Mouse (Mus musculus): ENCODE results near the gene Wnt5b. TPM values are rescaled to one million over a fixed set of nuclear protein-coding genes. Genes with fewer than 3 reads are reported as not detected.

Gene Wnt5b
- total and polyA plus RNA-seq, 3 experiments: 0.04 TPM; not detected in 2

DNA sequence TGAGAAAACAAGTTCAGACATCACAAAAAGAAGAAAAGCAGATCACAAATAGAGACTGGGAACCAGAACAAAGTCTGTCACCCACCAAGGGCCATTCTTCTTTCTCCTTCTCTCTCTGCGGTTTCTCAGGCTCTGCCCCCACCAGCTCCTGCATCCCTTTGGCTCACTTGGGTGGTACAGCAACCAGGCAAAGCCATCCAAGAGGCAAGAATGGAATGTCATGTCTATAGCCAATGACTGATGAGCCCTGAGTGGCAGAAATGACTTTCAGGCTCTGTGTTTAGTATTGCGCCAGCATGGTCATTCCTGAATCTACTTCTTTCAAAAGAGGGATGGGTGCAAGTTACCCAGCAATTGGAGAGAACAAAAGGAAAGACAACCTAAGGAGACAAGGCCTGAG, 46.7 kb upstream of the Wnt5b start (continued):
- TF ChIP-seq CHD2 (IDR thresholded peaks at IDR 0.05; ENCODE audit: low read length): no peak
- TF ChIP-seq EP300 (IDR thresholded peaks at IDR 0.05; ENCODE audit: low read depth in 1 of 2, low read length in 2 of 2): no peak
- TF ChIP-seq RAD21 (IDR thresholded peaks at IDR 0.05; ENCODE audit: low read depth, low read length): no peak

DNA sequence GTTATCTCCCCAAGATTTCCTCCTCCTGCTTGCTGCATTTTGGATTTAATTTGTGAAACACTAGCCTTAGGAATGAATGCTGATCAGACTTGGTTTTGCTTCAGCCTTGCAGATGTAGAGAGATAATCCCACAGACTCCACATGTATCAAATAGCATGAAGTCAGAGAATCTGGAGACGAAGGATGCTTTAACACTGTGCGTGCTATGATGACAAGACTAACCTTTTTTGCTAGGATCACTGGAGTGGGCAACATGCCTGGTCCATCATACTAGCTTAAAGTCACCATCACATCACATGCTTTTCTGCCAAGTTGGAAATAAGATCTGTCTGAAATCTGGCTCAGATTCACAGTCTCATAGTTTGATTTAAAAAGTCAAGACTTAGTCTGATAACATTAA, 43.8 kb upstream of the Wnt5b start:
- no peak for DNase-seq (ENCODE audit: low read depth, low spot score)
- no peak overlapping the region for H3K27ac ChIP-seq (ENCODE audit: control insufficient read depth, low read depth, low read length)
- no peak overlapping the region for H3K4me3 ChIP-seq (ENCODE audit: control insufficient read depth in 1 of 2, insufficient read depth in 1 of 2, low read depth in 2 of 2, low read length in 2 of 2)
- H3K79me2 ChIP-seq (ENCODE audit: control insufficient read depth, insufficient read depth, low read length, poor library complexity): no peaks in the 10 kb centered on the region
- no peaks in the 10 kb centered on the region for H3K9me3 ChIP-seq (replicated peaks; ENCODE audit: insufficient read depth, low read length)
- no peaks in the 10 kb centered on the region; a peak in 1 of 4 replicates for H3K36me3 ChIP-seq (ENCODE audit: control insufficient read depth in 1 of 2, insufficient read depth in 2 of 2, low read length in 2 of 2)
- TF ChIP-seq TAL1 (IDR thresholded peaks at IDR 0.05; ENCODE audit: low read length) (no peak), ZMIZ1 (IDR thresholded peaks at IDR 0.05; ENCODE audit: low read depth, low read length) (no peak), JUND (IDR thresholded peaks at IDR 0.05; ENCODE audit: low read depth, low read length) (no peak), NELFE (IDR thresholded peaks at IDR 0.05; ENCODE audit: low read depth, low read length) (no peak)
- no peaks in the 10 kb centered on the region for H3K27me3 ChIP-seq (ENCODE audit: control insufficient read depth in 1 of 2, insufficient read depth in 2 of 2, low read length in 2 of 2)
- no peak overlapping the region for H3K9ac ChIP-seq (ENCODE audit: control insufficient read depth, low read depth, low read length, poor library complexity, severe bottlenecking)
- no peaks in the 10 kb centered on the region for H3K4me1 ChIP-seq (ENCODE audit: control insufficient read depth in 1 of 2, insufficient read depth in 2 of 2, low read length in 2 of 2)

DNA sequence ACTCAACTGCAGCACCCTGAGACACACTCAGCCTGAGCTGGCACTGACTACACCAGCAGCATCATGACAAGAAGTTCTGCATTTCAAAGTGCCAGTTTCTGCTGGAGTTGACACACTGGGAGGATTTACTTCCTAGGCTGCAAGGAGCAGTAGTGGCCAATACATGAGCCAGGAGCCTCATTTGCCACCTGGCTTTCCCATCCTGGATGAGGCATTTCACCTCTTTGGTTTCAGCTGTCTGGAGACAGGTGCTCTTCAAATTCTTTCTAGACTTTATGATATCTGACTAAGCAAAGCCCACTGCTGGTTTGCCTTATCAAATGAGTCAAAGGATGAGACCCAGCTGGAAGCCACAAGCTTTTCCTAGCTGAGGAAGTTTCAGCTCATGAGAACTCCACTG, 43.3 kb upstream of the Wnt5b start:
- TF ChIP-seq ZKSCAN1 (IDR thresholded peaks at IDR 0.05; ENCODE audit: low read depth, low read length): no peak
- no peak for TF ChIP-seq MAX (IDR thresholded peaks at IDR 0.05; ENCODE audit: low read length)
- no peak for TF ChIP-seq USF2 (IDR thresholded peaks at IDR 0.05; ENCODE audit: borderline replicate concordance in 1 of 2, insufficient read depth in 1 of 2, low read depth in 1 of 2, low read length in 2 of 2)
- DNase-seq (ENCODE audit: low read depth, low spot score): no peak
- H3K4me3 ChIP-seq (ENCODE audit: control insufficient read depth in 1 of 2, insufficient read depth in 1 of 2, low read depth in 2 of 2, low read length in 2 of 2): no peak overlapping the region
- H3K27me3 ChIP-seq (ENCODE audit: control insufficient read depth in 1 of 2, insufficient read depth in 2 of 2, low read length in 2 of 2): no peaks in the 10 kb centered on the region
- H3K4me1 ChIP-seq (ENCODE audit: control insufficient read depth in 1 of 2, insufficient read depth in 2 of 2, low read length in 2 of 2): no peaks in the 10 kb centered on the region
- H3K79me2 ChIP-seq (ENCODE audit: control insufficient read depth, insufficient read depth, low read length, poor library complexity): no peaks in the 10 kb centered on the region
- no peaks in the 10 kb centered on the region; a peak in 1 of 4 replicates for H3K36me3 ChIP-seq (ENCODE audit: control insufficient read depth in 1 of 2, insufficient read depth in 2 of 2, low read length in 2 of 2)
- no peak overlapping the region for H3K9ac ChIP-seq (ENCODE audit: control insufficient read depth, low read depth, low read length, poor library complexity, severe bottlenecking)
- H3K9me3 ChIP-seq (replicated peaks; ENCODE audit: insufficient read depth, low read length): no peaks in the 10 kb centered on the region
- no peak overlapping the region for H3K27ac ChIP-seq (ENCODE audit: control insufficient read depth, low read depth, low read length)

DNA sequence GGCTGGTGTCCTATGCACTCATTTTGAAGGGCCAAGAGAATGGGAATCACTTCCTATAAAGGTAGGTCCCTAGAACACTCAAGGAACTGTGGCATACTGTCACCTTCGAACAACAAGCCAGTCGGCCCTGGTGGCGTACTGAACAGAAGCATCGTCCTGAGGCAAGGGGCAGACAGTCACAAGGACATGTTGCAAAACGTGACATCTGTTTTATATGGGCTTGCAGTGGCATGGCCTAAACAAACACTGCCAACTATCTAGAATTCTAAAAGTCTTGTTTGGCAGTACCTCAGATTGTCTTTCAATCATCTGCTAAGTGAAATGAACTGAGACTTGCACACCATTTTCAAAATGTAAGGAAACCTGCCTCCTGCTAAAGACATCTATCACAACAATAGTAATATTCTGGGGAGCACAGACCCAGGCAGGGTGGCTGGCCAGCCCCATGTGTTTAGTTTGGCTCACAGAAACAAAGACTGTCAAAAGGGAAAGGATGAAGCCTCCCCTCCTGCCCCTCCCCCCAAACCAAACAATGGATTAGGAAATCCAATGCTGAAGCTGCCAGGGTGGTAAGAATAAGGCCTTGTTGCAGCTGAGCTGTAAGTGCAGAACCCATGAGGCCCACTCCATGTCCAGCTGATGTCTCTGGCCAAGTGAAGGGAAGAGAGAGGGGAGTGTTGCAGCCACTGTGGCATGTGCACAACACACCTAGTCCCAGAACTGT, 41.7 kb upstream of the Wnt5b start:
- no peak overlapping the region for H3K27ac ChIP-seq (ENCODE audit: control insufficient read depth, low read depth, low read length)
- no peaks in the 10 kb centered on the region for H3K27me3 ChIP-seq (ENCODE audit: control insufficient read depth in 1 of 2, insufficient read depth in 2 of 2, low read length in 2 of 2)
- no peak overlapping the region for H3K4me3 ChIP-seq (ENCODE audit: control insufficient read depth in 1 of 2, insufficient read depth in 1 of 2, low read depth in 2 of 2, low read length in 2 of 2)
- DNase-seq (ENCODE audit: low read depth, low spot score): no peak
- no peak overlapping the region for H3K9ac ChIP-seq (ENCODE audit: control insufficient read depth, low read depth, low read length, poor library complexity, severe bottlenecking)
- TF ChIP-seq TAL1 (IDR thresholded peaks at IDR 0.05; ENCODE audit: low read length) (no peak), ELF1 (IDR thresholded peaks at IDR 0.05; ENCODE audit: low read depth, low read length) (no peak), HCFC1 (IDR thresholded peaks at IDR 0.05; ENCODE audit: low read depth, low read length) (no peak), MXI1 (IDR thresholded peaks at IDR 0.05; ENCODE audit: low read depth, low read length) (no peak), EP300 (IDR thresholded peaks at IDR 0.05; ENCODE audit: low read depth in 1 of 2, low read length in 2 of 2) (no peak), ZNF384 (IDR thresholded peaks at IDR 0.05; ENCODE audit: low read depth, low read length) (no peak), ETS1 (IDR thresholded peaks at IDR 0.05; ENCODE audit: low read depth, low read length) (no peak), ZMIZ1 (IDR thresholded peaks at IDR 0.05; ENCODE audit: low read depth, low read length) (no peak), NRF1 (IDR thresholded peaks at IDR 0.05; ENCODE audit: insufficient read depth, low read depth, low read length, poor library complexity, severe bottlenecking) (no peak), POLR2AphosphoS2 (IDR thresholded peaks at IDR 0.05; ENCODE audit: low read length) (no peak), GATA1 (IDR thresholded peaks at IDR 0.05; ENCODE audit: low read depth, low read length) (no peak), E2F4 (IDR thresholded peaks at IDR 0.05; ENCODE audit: borderline replicate concordance, low read depth, low read length) (no peak), USF1 (IDR thresholded peaks at IDR 0.05; ENCODE audit: low read depth, low read length) (no peak), BHLHE40 (IDR thresholded peaks at IDR 0.05; ENCODE audit: borderline replicate concordance, low read depth, low read length) (no peak), SIN3A (IDR thresholded peaks at IDR 0.05; ENCODE audit: low read length) (no peak), MYB (IDR thresholded peaks at IDR 0.05; ENCODE audit: low read depth, low read length) (no peak)
- no peaks in the 10 kb centered on the region for H3K9me3 ChIP-seq (replicated peaks; ENCODE audit: insufficient read depth, low read length)
- H3K4me1 ChIP-seq (ENCODE audit: control insufficient read depth in 1 of 2, insufficient read depth in 2 of 2, low read length in 2 of 2): no peaks in the 10 kb centered on the region
- no peaks in the 10 kb centered on the region for H3K79me2 ChIP-seq (ENCODE audit: control insufficient read depth, insufficient read depth, low read length, poor library complexity)
- H3K36me3 ChIP-seq (ENCODE audit: control insufficient read depth in 1 of 2, insufficient read depth in 2 of 2, low read length in 2 of 2): no peaks in the 10 kb centered on the region; a peak in 1 of 4 replicates
